Mouse (Mus musculus) left cerebral cortex, postnatal 10 days (tissue): Measurements from ENCODE around the gene Snhg11. TPM values are rescaled to one million over a fixed set of nuclear protein-coding genes. Genes with fewer than 3 reads are reported as not detected.
A peak's percentile ranks its signal among the peaks of the same experiment; 100 is the strongest.
"Not testable (repeated sequence)": the region's sequence is repeated elsewhere in the genome, so short reads cannot be mapped to it uniquely, and the experiment has no call there.

Experiments used
- DNase-seq, 2 experiments: peaks; one replicate each; pipeline ENCODE4 v3.0.0; 2021 to 2022; ENCODE audit warnings: low spot score in 2 of 2, mixed read lengths in 1 of 2; ENCODE audit errors: extremely low spot score in 1 of 2
- intact Hi-C: fragments of 180-260 bp; cut with DNase I; formaldehyde crosslinking; loops from one replicate; pipeline ENCODE4 v1.15.1; 2025
- total RNA-seq, 2 experiments: library from RNA; stranded (reverse); gene quantifications; 2 replicates each; pipeline ENCODE4 v1.2.3; 2021

The Snhg11 gene
- total RNA-seq, 2 experiments from 2014 or later, result 560 to 613 TPM

- intact Hi-C loops, result no loop called here
- no peak for DNase-seq
Measured at GRCm38 (mm10) chr2:158365099-158365850, 10.2 kb upstream of the Snhg11 start.

- intact Hi-C loops, result no loop called here
Measured at GRCm38 (mm10) chr2:158367654-158368053, 7.8 kb upstream of the Snhg11 start.

GRCm38 (mm10) chr2:158368313-158368712 is 7.1 kb upstream of the Snhg11 start:
- DNase-seq, result no peak
- intact Hi-C loops, result no loop called here

More at GRCm38 (mm10) chr2:158367654-158368053, 7.8 kb upstream of the Snhg11 start:
- no peak for DNase-seq

- intact Hi-C loops, result no loop called here
- DNase-seq, result no peak
Measured at GRCm38 (mm10) chr2:158369474-158370172, 5.8 kb upstream of the Snhg11 start.

GRCm38 (mm10) chr2:158370173-158370550 is 5.3 kb upstream of the Snhg11 start:
- intact Hi-C loops, result no loop called here
- DNase-seq, result no peak

GRCm38 (mm10) chr2:158373061-158373460 is 2.4 kb upstream of the Snhg11 start:
- no peak for DNase-seq
- intact Hi-C loops, result no loop called here

- intact Hi-C loops, result no loop called here
- DNase-seq, result no peak
Measured at GRCm38 (mm10) chr2:158373516-158373915, 1.9 kb upstream of the Snhg11 start.

- DNase-seq, result no peak
- intact Hi-C loops, result loop anchor here (5.0 kb wide), 1 partner anchor 276 kb away; no protein-coding TSS in a partner anchor
Measured at GRCm38 (mm10) chr2:158376123-158376687, 767 bp downstream of the Snhg11 start.

- peak in 1 of 2 experiments; percentile 52 for DNase-seq
- intact Hi-C loops, result loop anchor here (5.0 kb wide), 1 partner anchor 276 kb away; no protein-coding TSS in a partner anchor
Measured at GRCm38 (mm10) chr2:158376798-158377197, 1.4 kb downstream of the Snhg11 start.

- DNase-seq, result no peak
- intact Hi-C loops, result loop anchor here (5.0 kb wide), 1 partner anchor 274 kb away; no protein-coding TSS in a partner anchor
Measured at GRCm38 (mm10) chr2:158377811-158378210, 2.4 kb downstream of the Snhg11 start.

GRCm38 (mm10) chr2:158379354-158380078 is 4.1 kb downstream of the Snhg11 start:
- DNase-seq, result peak; percentile 65 to 72
- intact Hi-C loops, result loop anchor here (5.0 kb wide), 1 partner anchor 273 kb away; no protein-coding TSS in a partner anchor

GRCm38 (mm10) chr2:158386072-158386471 is 10.6 kb downstream of the Snhg11 start:
- DNase-seq, result no peak
- intact Hi-C loops, result no loop called here

- no peak for DNase-seq
- intact Hi-C loops, result no loop called here
Measured at GRCm38 (mm10) chr2:158389421-158389820, 14.0 kb downstream of the Snhg11 start.

- DNase-seq, result no peak
- intact Hi-C loops, result no loop called here
Measured at GRCm38 (mm10) chr2:158396369-158396768, 20.9 kb downstream of the Snhg11 start.

- DNase-seq, intact Hi-C loops: not testable (repeated sequence)
Measured at GRCm38 (mm10) chr2:158397140-158397539, 21.7 kb downstream of the Snhg11 start.

- intact Hi-C loops, result no loop called here
- no peak for DNase-seq
Measured at GRCm38 (mm10) chr2:158402915-158403314, 27.5 kb downstream of the Snhg11 start.

GRCm38 (mm10) chr2:158408997-158409594 is 33.7 kb downstream of the Snhg11 start:
- intact Hi-C loops, result no loop called here
- no peak for DNase-seq

- intact Hi-C loops, result no loop called here
- DNase-seq, result peak; percentile 98
Measured at GRCm38 (mm10) chr2:158409595-158410021, 34.2 kb downstream of the Snhg11 start, which contains the start of gene Ralgapb. TSS of gene Ralgapb (plus strand) at chr2:158409848.
